Mouse (Mus musculus): ENCODE measurements around the gene Cd163. TPM values are rescaled to one million over a fixed set of nuclear protein-coding genes. Genes with fewer than 3 reads are reported as not detected.

Gene Cd163
- total RNA-seq, 2 experiments from 2014 or later: 6.7 to 8.5 TPM

DNA sequence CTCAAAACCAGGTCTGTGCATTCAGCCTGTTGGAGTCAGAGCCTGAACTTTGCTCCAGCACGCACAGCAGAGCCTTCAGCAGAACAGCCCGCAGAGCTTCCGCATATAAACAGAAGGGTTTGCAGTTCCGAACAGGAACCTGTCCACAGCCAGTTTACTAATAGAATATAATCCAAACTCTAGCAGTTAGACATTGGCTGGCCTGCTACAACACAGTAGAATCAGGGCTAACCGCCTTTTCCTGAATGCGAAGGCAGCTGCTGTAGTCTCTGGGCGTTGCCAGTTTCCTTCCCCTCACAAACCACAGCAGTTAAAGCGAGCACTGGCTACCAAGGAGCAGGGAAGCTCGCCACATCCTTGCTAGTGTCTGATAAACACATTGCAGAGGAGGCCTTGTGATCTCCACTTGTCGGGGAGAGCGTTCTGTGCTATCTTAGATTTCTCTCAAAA, 71.0 kb downstream of the Cd163 start:
- Histone ChIP-seq H3K4me3 (no peak overlapping the region), H3K27ac (peak overlapping the region; percentile 67)
- no peak for TF ChIP-seq CTCF (IDR thresholded peaks at IDR 0.05)
- intact Hi-C loops (cut with DNase I): no loop called here
- peak; percentile 42 for DNase-seq

DNA sequence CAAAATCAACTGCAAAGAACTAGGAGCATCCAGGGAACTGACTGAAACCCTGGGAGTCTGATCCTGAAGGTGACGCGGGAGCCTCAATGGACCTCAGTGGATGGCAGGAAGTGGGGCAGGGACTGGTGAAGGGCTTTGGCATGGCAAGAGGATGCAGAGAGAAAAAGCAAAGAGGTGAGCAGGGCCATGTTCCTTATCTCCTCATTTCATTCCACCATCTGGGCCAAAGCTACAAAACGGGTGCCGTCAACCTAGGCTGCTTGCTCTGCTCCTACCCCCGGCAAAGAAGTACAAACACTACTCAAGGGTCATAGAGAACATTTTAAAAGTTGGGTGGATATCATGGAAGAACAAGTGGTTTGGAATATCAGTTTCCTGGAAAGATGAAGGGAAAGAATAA, 71.9 kb downstream of the Cd163 start:
- no peak for TF ChIP-seq CTCF (IDR thresholded peaks at IDR 0.05)
- no peak for DNase-seq
- Histone ChIP-seq H3K4me3 (no peak overlapping the region), H3K27ac (peak overlapping the region; percentile 28; the same call in 1 of the 2 replicates)
- intact Hi-C loops (cut with DNase I): no loop called here

DNA sequence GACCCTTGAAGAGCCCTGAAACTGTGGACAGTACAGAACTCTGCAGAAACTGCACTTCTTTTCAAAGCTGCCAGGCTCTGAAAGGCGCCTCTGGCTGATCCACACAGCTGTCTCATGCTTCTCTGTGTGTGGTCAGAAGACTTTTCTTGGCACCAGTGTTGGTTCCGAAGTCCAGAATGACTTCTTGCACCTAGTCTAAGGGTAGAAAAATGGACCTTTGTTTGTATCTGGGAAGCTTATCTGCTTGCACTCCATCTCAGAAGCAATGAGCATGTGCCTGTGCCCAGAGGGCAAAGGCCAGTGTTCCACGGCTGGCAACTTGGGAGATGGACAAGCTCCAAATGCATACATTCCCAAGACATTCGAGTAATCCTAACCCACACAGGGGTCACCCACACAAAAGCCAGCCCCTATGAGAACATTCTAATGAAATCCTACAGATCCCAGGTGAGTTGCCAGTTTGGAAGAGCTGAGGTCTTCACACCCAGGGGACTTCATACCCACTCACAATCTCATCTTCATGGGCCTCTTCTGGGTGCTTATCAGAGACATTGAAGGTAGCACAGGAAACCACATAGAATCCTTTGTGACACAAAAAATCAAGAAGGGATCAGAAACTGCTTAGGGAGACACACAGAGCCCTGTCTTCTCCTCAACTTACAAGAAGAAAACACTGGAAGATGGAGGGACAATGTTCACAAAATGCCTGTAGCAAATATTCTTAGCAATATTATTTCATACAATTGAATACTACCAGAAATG, 73.2 kb downstream of the Cd163 start:
- DNase-seq: no peak
- Histone ChIP-seq H3K4me3 (no peak overlapping the region), H3K27ac (no peak overlapping the region; the same call in 1 of the 2 replicates)
- TF ChIP-seq CTCF (IDR thresholded peaks at IDR 0.05): no peak
- intact Hi-C loops (cut with DNase I): no loop called here

- H3K4me3 ChIP-seq: no peak overlapping the region
- H3K27ac ChIP-seq: no peak overlapping the region
- intact Hi-C loops (cut with DNase I): loop anchor here (1.0 kb wide), 1 partner anchor 117 kb away; no protein-coding TSS in a partner anchor
- peak; percentile 56 for DNase-seq
- TF ChIP-seq CTCF (IDR thresholded peaks at IDR 0.05): peak; percentile 79
Observed at GRCm38 (mm10) chr6:124379331-124379730, 74.9 kb downstream of the Cd163 start.

Other genes starting within 250 kb of the Cd163 start
- gene Vmn2r27, start 72.8 kb upstream of the Cd163 start, total RNA-seq (2021): not detected
- 10 to 100 TPM; 19.8 to 25.2 TPM for gene Pex5, start 110.4 kb downstream of the Cd163 start, total RNA-seq (2021)
- under 1 TPM; 0.36 to 0.64 TPM for gene Clstn3, start 160.1 kb downstream of the Cd163 start, total RNA-seq (2021)
- under 1 TPM; 0.28 to 0.61 TPM for gene C1rl, start 188.5 kb downstream of the Cd163 start, total RNA-seq (2021)
- gene C1ra, start 207.7 kb downstream of the Cd163 start, total RNA-seq (2021): 10 to 100 TPM in 1 of 2 experiments, 1 to 10 TPM in 1; 7.4 to 10.5 TPM
- gene C1s1, start 237.7 kb downstream of the Cd163 start, total RNA-seq (2021): 10 to 100 TPM; 19.8 to 21.9 TPM

Data from gastrocnemius, adult 2 months (tissue).